Mouse (Mus musculus) c-Kit-positive CD71-positive TER-119-positive erythroid progenitor cells, embryonic 14.5 days (primary cell): Measurements from ENCODE around the gene Oosp2.
A peak's percentile ranks its signal among the peaks of the same experiment; 100 is the strongest.

Experiments
- DNase-seq: peaks from one replicate; pipeline ENCODE4 v3.0.0-alpha.2; 2013; ENCODE audit warnings: low spot score

Gene Oosp2

GRCm38 (mm10) chr19:11660459-11660858, at the start of gene Oosp2:
Gene Oosp2 (minus strand): TSS chr19:11660559.
- no peak for DNase-seq

GRCm38 (mm10) chr19:11698342-11698741, 38.0 kb upstream of the Oosp2 start:
- no peak for DNase-seq

GRCm38 (mm10) chr19:11696755-11697154, 36.4 kb upstream of the Oosp2 start, which contains the start of gene Oosp3:
Gene Oosp3 (plus strand): TSS chr19:11697055.
- no peak for DNase-seq

GRCm38 (mm10) chr19:11691454-11691853, 31.1 kb upstream of the Oosp2 start:
- DNase-seq = no peak

GRCm38 (mm10) chr19:11690839-11691238, 30.5 kb upstream of the Oosp2 start, which contains the start of gene Oosp1:
Gene Oosp1 (minus strand): TSS chr19:11691150.
- DNase-seq = no peak

GRCm38 (mm10) chr19:11661562-11661961, 1.2 kb upstream of the Oosp2 start:
- DNase-seq = peak; percentile 29

GRCm38 (mm10) chr19:11659142-11659541, 1.2 kb downstream of the Oosp2 start:
- DNase-seq = no peak

- DNase-seq = no peak
These were observed 10.8 kb downstream of the Oosp2 start for GRCm38 (mm10) chr19:11649564-11649963.

GRCm38 (mm10) chr19:11646166-11646565, 14.2 kb downstream of the Oosp2 start:
- DNase-seq = no peak

- no peak for DNase-seq
These were observed 19.6 kb downstream of the Oosp2 start, which contains the start of gene Ms4a3 for GRCm38 (mm10) chr19:11640732-11641131. Gene Ms4a3 (minus strand): TSS chr19:11640851.

- no peak for DNase-seq
These were observed 21.3 kb downstream of the Oosp2 start for GRCm38 (mm10) chr19:11639038-11639437.

- DNase-seq = no peak
These were observed 24.8 kb downstream of the Oosp2 start for GRCm38 (mm10) chr19:11635572-11635971.

- DNase-seq = no peak
These were observed 26.0 kb downstream of the Oosp2 start for GRCm38 (mm10) chr19:11634330-11634729.

- no peak for DNase-seq
These were observed 26.6 kb downstream of the Oosp2 start for GRCm38 (mm10) chr19:11633732-11634131.

- DNase-seq = peak; percentile 54
These were observed 35.1 kb downstream of the Oosp2 start for GRCm38 (mm10) chr19:11625231-11625630.

GRCm38 (mm10) chr19:11624800-11625199, 35.6 kb downstream of the Oosp2 start:
- DNase-seq = no peak

- DNase-seq = no peak
These were observed 36.8 kb downstream of the Oosp2 start, which contains the start of gene Ms4a2 for GRCm38 (mm10) chr19:11623551-11623950. Gene Ms4a2 (minus strand): TSS chr19:11623719.

- DNase-seq = no peak
These were observed 42.4 kb downstream of the Oosp2 start for GRCm38 (mm10) chr19:11617983-11618382.

- DNase-seq = no peak
These were observed 45.6 kb downstream of the Oosp2 start for GRCm38 (mm10) chr19:11614805-11615204.

- no peak for DNase-seq
These were observed 46.4 kb downstream of the Oosp2 start for GRCm38 (mm10) chr19:11613776-11614443.

- DNase-seq = no peak
These were observed 47.3 kb downstream of the Oosp2 start for GRCm38 (mm10) chr19:11613084-11613483.

GRCm38 (mm10) chr19:11612293-11612692, 48.1 kb downstream of the Oosp2 start:
- no peak for DNase-seq

- DNase-seq = peak; percentile 33
These were observed 48.8 kb downstream of the Oosp2 start for GRCm38 (mm10) chr19:11611541-11611945.

- peak; percentile 52 for DNase-seq
These were observed 52.2 kb downstream of the Oosp2 start for GRCm38 (mm10) chr19:11608172-11608571.
